Mouse (Mus musculus) myocyte (in vitro differentiated cells): ENCODE data around the gene Apbb1ip.
"Not testable (repeated sequence)": the region's sequence is repeated elsewhere in the genome, so short reads cannot be mapped to it uniquely, and the experiment has no call there.

Experiments
- MAX ChIP-seq: IDR thresholded peaks from one replicate; pipeline ENCODE4 v1.6.1; 2011; ENCODE audit warnings: low read depth, mild to moderate bottlenecking, control low read depth
- MYOD1 ChIP-seq, 3 experiments: IDR thresholded peaks; one replicate each; pipeline ENCODE4 v1.6.1; 2011; ENCODE audit warnings: control low read depth in 2 of 3, low read depth in 2 of 3, mild to moderate bottlenecking in 2 of 3, moderate library complexity in 1 of 3; ENCODE audit not compliant: insufficient read length in 2 of 3, control insufficient read depth in 1 of 3
- POLR2A ChIP-seq: IDR thresholded peaks from one replicate; pipeline ENCODE4 v1.6.1; 2011; ENCODE audit warnings: low read depth, mild to moderate bottlenecking, control low read depth, moderate library complexity; ENCODE audit not compliant: insufficient read length
- POLR2AphosphoS2 ChIP-seq: IDR thresholded peaks from one replicate; pipeline ENCODE4 v1.6.1; 2011; ENCODE audit warnings: low read depth, control low read depth; ENCODE audit not compliant: insufficient read length
- TCF3 ChIP-seq: IDR thresholded peaks from one replicate; pipeline ENCODE4 v1.6.1; 2011; ENCODE audit warnings: low read depth, control low read depth; ENCODE audit not compliant: insufficient read length
- USF1 ChIP-seq: IDR thresholded peaks from one replicate; pipeline ENCODE4 v1.6.1; 2011; ENCODE audit warnings: low read depth, mild to moderate bottlenecking, control low read depth, moderate library complexity

DNA sequence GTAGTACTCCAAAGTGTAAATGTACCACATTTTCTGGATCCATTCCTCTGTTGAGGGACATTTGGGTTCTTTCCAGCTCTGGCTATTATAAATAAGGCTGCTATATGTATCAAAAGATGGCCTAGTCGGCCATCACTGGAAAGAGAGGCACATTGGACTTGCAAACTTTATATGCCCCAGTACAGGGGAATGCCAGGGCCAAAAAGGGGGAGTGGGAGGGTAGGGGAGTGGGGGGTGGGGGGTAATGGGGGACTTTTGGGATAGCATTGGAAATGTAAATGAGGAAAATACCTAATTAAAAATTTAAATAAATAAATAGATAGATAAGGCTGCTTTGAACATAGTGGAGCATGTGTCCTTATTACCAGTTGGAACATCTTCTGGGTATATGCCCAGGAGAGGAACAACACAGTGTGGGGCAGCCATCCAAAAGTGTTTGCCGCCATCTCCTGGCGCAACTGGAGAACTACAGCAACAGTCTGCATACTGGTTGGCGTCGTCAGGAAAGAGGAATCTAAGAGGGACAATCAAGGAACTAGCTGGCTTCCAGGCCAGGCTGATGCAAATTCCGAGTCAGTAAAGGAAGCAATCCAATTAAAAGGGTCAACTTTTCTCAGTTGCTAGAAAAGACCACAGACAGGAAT is 90.6 kb downstream of the Apbb1ip start:
- TF ChIP-seq MAX; POLR2A; POLR2AphosphoS2; TCF3; USF1; MYOD1 (IDR thresholded peaks at IDR 0.05; ENCODE audit: control insufficient read depth in 1 of 3, insufficient read length in 2 of 3, low read depth in 2 of 3): not testable (repeated sequence)
